Mouse (Mus musculus) MEL (cell line): ENCODE results near the gene Gm17359. TPM values are rescaled to one million over a fixed set of nuclear protein-coding genes. Genes with fewer than 3 reads are reported as not detected.

Experiments
- DNase-seq: peaks from one replicate; pipeline ENCODE4 v3.0.0; 2011; ENCODE audit warnings: low read depth, low spot score
- H3K27ac ChIP-seq: 2 replicates; pipeline ENCODE4 v1.5.1; 2012; ENCODE audit warnings: low read depth, mild to moderate bottlenecking, control low read depth, low read length, moderate library complexity; ENCODE audit not compliant: control insufficient read depth
- H3K27me3 ChIP-seq, 2 experiments: fragments of 150-350 bp in 1 of 2; sonication (generic) in 1 of 2; 2 replicates each; pipeline ENCODE4 v1.6.1; 2012; ENCODE audit warnings: low read length in 2 of 2, mild to moderate bottlenecking in 2 of 2, improper control_type of control experiment in 1 of 2, moderate library complexity in 1 of 2; ENCODE audit not compliant: insufficient read depth in 2 of 2, control insufficient read depth in 1 of 2
- H3K36me3 ChIP-seq, 2 experiments: 2 replicates each; pipeline ENCODE4 v1.6.1; 2012 to 2014; ENCODE audit warnings: low read length in 2 of 2, improper control_type of control experiment in 1 of 2, inconsistent platforms in 1 of 2, mild to moderate bottlenecking in 1 of 2; ENCODE audit not compliant: insufficient read depth in 2 of 2, control insufficient read depth in 1 of 2
- H3K4me1 ChIP-seq, 2 experiments: fragments of 150-350 bp in 1 of 2; sonication (generic) in 1 of 2; 2 replicates each; pipeline ENCODE4 v1.6.1; 2012; ENCODE audit warnings: low read length in 2 of 2, improper control_type of control experiment in 1 of 2, mild to moderate bottlenecking in 1 of 2; ENCODE audit not compliant: insufficient read depth in 2 of 2, control insufficient read depth in 1 of 2
- H3K4me3 ChIP-seq, 2 experiments: fragments of 150-350 bp in 1 of 2; sonication (generic) in 1 of 2; 2 replicates each; pipeline ENCODE4 v1.5.1; 2012; ENCODE audit warnings: low read depth in 2 of 2, low read length in 2 of 2, mild to moderate bottlenecking in 2 of 2, moderate library complexity in 2 of 2, control low read depth in 1 of 2, improper control_type of control experiment in 1 of 2; ENCODE audit not compliant: control insufficient read depth in 1 of 2, insufficient read depth in 1 of 2
- H3K79me2 ChIP-seq: 2 replicates; pipeline ENCODE4 v1.6.1; 2012; ENCODE audit warnings: mild to moderate bottlenecking, low read length, moderate library complexity; ENCODE audit not compliant: control insufficient read depth, poor library complexity, insufficient read depth
- H3K9ac ChIP-seq: 2 replicates; pipeline ENCODE4 v1.6.1; 2012; ENCODE audit warnings: low read depth, mild to moderate bottlenecking, control low read depth, low read length, moderate library complexity; ENCODE audit not compliant: control insufficient read depth, poor library complexity, severe bottlenecking
- H3K9me3 ChIP-seq: fragments of 150-350 bp; sonication (generic); replicated peaks from 2 replicates; pipeline ENCODE4 v1.6.1; 2012; ENCODE audit warnings: mild to moderate bottlenecking, low read length, improper control_type of control experiment, moderate library complexity; ENCODE audit not compliant: insufficient read depth
- CHD1 ChIP-seq: IDR thresholded peaks from 2 replicates; pipeline ENCODE4 v1.6.1; 2012; ENCODE audit warnings: low read depth, mild to moderate bottlenecking, inconsistent platforms, low read length, improper control_type of control experiment
- CTCF ChIP-seq, 3 experiments: IDR thresholded peaks in 2 of 3; conservative IDR thresholded peaks in 1 of 3; 2 replicates each; pipeline ENCODE4 v1.5.1; 2011 to 2012; ENCODE audit warnings: low read length in 3 of 3, low read depth in 2 of 3, mild to moderate bottlenecking in 2 of 3, improper control_type of control experiment in 1 of 3, inconsistent platforms in 1 of 3, mixed read lengths in 1 of 3, moderate library complexity in 1 of 3; ENCODE audit not compliant: control insufficient read depth in 1 of 3, insufficient read depth in 1 of 3, poor library complexity in 1 of 3, severe bottlenecking in 1 of 3
- E2F4 ChIP-seq: IDR thresholded peaks from 2 replicates; pipeline ENCODE4 v1.6.1; 2011; ENCODE audit warnings: low read depth, low read length, improper control_type of control experiment, borderline replicate concordance
- EP300 ChIP-seq, 2 experiments: IDR thresholded peaks; 2 replicates each; pipeline ENCODE4 v1.6.1; 2011; ENCODE audit warnings: improper control_type of control experiment in 2 of 2, low read length in 2 of 2, low read depth in 1 of 2, mild to moderate bottlenecking in 1 of 2
- GABPA ChIP-seq: IDR thresholded peaks from 2 replicates; pipeline ENCODE4 v1.6.1; 2012; ENCODE audit warnings: low read depth, mild to moderate bottlenecking, inconsistent platforms, low read length, improper control_type of control experiment, moderate library complexity
- MAFK ChIP-seq: IDR thresholded peaks from 2 replicates; pipeline ENCODE4 v1.6.1; 2011; ENCODE audit warnings: low read depth, mild to moderate bottlenecking, low read length, improper control_type of control experiment, borderline replicate concordance
- MAX ChIP-seq: IDR thresholded peaks from 2 replicates; pipeline ENCODE4 v1.6.1; 2011; ENCODE audit warnings: low read length, improper control_type of control experiment
- MAZ ChIP-seq: IDR thresholded peaks from 2 replicates; pipeline ENCODE4 v1.6.1; 2012; ENCODE audit warnings: low read depth, mild to moderate bottlenecking, inconsistent platforms, low read length, improper control_type of control experiment
- MEF2A ChIP-seq: IDR thresholded peaks from 2 replicates; pipeline ENCODE4 v1.6.1; 2014; ENCODE audit warnings: low read depth, mild to moderate bottlenecking, inconsistent platforms, low read length, improper control_type of control experiment; ENCODE audit not compliant: poor library complexity, insufficient replicate concordance, severe bottlenecking; ENCODE audit errors: extremely low read depth
- MYC ChIP-seq: IDR thresholded peaks from 2 replicates; pipeline ENCODE4 v1.6.1; 2011; ENCODE audit warnings: low read depth, mild to moderate bottlenecking, low read length, improper control_type of control experiment, moderate library complexity
- NELFE ChIP-seq: IDR thresholded peaks from 2 replicates; pipeline ENCODE4 v1.6.1; 2011; ENCODE audit warnings: low read depth, low read length, improper control_type of control experiment
- NRF1 ChIP-seq: IDR thresholded peaks from 2 replicates; pipeline ENCODE4 v1.6.1; 2014; ENCODE audit warnings: low read depth, mild to moderate bottlenecking, inconsistent platforms, low read length, improper control_type of control experiment, moderate library complexity; ENCODE audit not compliant: poor library complexity, insufficient read depth, severe bottlenecking
- POLR2A ChIP-seq, 2 experiments: IDR thresholded peaks; 2 replicates each; pipeline ENCODE4 v1.6.1; 2011 to 2012; ENCODE audit warnings: low read length in 2 of 2, mild to moderate bottlenecking in 2 of 2, control low read depth in 1 of 2, improper control_type of control experiment in 1 of 2, low read depth in 1 of 2, moderate library complexity in 1 of 2; ENCODE audit not compliant: control insufficient read depth in 1 of 2, insufficient read depth in 1 of 2, poor library complexity in 1 of 2
- RAD21 ChIP-seq: IDR thresholded peaks from 2 replicates; pipeline ENCODE4 v1.6.1; 2011; ENCODE audit warnings: mild to moderate bottlenecking, low read depth, low read length, improper control_type of control experiment
- SMC3 ChIP-seq: IDR thresholded peaks from 2 replicates; pipeline ENCODE4 v1.6.1; 2011; ENCODE audit warnings: low read depth, low read length, improper control_type of control experiment
- TCF12 ChIP-seq: IDR thresholded peaks from 2 replicates; pipeline ENCODE4 v1.6.1; 2014; ENCODE audit warnings: low read depth, mild to moderate bottlenecking, inconsistent platforms, low read length, improper control_type of control experiment, moderate library complexity
- USF2 ChIP-seq, 2 experiments: IDR thresholded peaks; 2 replicates each; pipeline ENCODE4 v1.6.1; 2011 to 2012; ENCODE audit warnings: improper control_type of control experiment in 2 of 2, low read length in 2 of 2, borderline replicate concordance in 1 of 2, inconsistent platforms in 1 of 2, low read depth in 1 of 2, mild to moderate bottlenecking in 1 of 2; ENCODE audit not compliant: insufficient read depth in 1 of 2
- ZC3H11A ChIP-seq: IDR thresholded peaks from 2 replicates; pipeline ENCODE4 v1.6.1; 2012; ENCODE audit warnings: low read depth, mild to moderate bottlenecking, inconsistent platforms, low read length, improper control_type of control experiment
- ZKSCAN1 ChIP-seq: IDR thresholded peaks from 2 replicates; pipeline ENCODE4 v1.6.1; 2012; ENCODE audit warnings: low read depth, mild to moderate bottlenecking, inconsistent platforms, low read length, improper control_type of control experiment, moderate library complexity
- polyA plus RNA-seq, 2 experiments: library from polyadenylated mRNA; stranded (reverse) in 1 of 2; unstranded in 1 of 2; fragments of >175 nt in 1 of 2; fragments of >200 nt in 1 of 2; gene quantifications; 2 replicates each; pipeline versions ENCODE4 v1.2.1 to v1.2.4; 2012; ENCODE audit warnings: low replicate concordance in 2 of 2, low read depth in 1 of 2; ENCODE audit not compliant: insufficient read length in 2 of 2, insufficient read depth in 1 of 2, missing spikeins in 1 of 2
- total RNA-seq: library from RNA; depleted of rRNA; stranded (reverse); fragments of 300-350 nt; gene quantifications from 2 replicates; pipeline ENCODE4 v1.2.3, GENCODE M21; 2012

The Gm17359 gene
- total and polyA plus RNA-seq, 3 experiments, result 0.15 TPM; not detected in 2

- H3K36me3 ChIP-seq, result no peaks in the 10 kb centered on the region
- H3K4me3 ChIP-seq, result no peak overlapping the region
- H3K27ac ChIP-seq, result no peak overlapping the region
- no peak overlapping the region for H3K9ac ChIP-seq
- DNase-seq, result no peak
- H3K79me2 ChIP-seq, result no peaks in the 10 kb centered on the region
- TF ChIP-seq ZC3H11A (no peak), NELFE (no peak), TCF12 (no peak), SMC3 (no peak), E2F4 (no peak), MAZ (no peak), NRF1 (no peak), MAFK (no peak), MEF2A (no peak), ZKSCAN1 (no peak), EP300 (IDR thresholded peaks at IDR 0.05; ENCODE audit: low read depth in 1 of 2, low read length in 2 of 2) (no peak)
- TF ChIP-seq, all 39 proteins: peak for 0
- Histone ChIP-seq H3K9me3 (no peaks in the 10 kb centered on the region), H3K27me3 (peaks cover 2 to 3% of the 10 kb centered on the region in 2 experiments; a peak in 2 of 4 replicates), H3K4me1 (no peaks in the 10 kb centered on the region)
These were observed 6.7 kb downstream of the Gm17359 start for GRCm38 (mm10) chr3:79342961-79343735.

GRCm38 (mm10) chr3:79349311-79349710 lies 12.8 kb downstream of the Gm17359 start:
- no peak overlapping the region for H3K4me3 ChIP-seq
- no peak for DNase-seq

More at GRCm38 (mm10) chr3:79349311-79349710, 12.8 kb downstream of the Gm17359 start:
- Histone ChIP-seq H3K27ac (no peak overlapping the region), H3K9me3 (no peaks in the 10 kb centered on the region), H3K9ac (no peak overlapping the region), H3K36me3 (no peaks in the 10 kb centered on the region), H3K79me2 (no peaks in the 10 kb centered on the region), H3K4me1 (no peaks in the 10 kb centered on the region), H3K27me3 (peaks cover 2 to 6% of the 10 kb centered on the region in 2 experiments; a peak in 2 of 4 replicates)
- TF ChIP-seq MAX (no peak), MYC (no peak), CTCF (IDR thresholded peaks at IDR 0.05 in 2 of 3, conservative IDR thresholded peaks at IDR 0.05 in 1 of 3; ENCODE audit: control insufficient read depth in 1 of 3, insufficient read depth in 1 of 3, low read depth in 2 of 3, low read length in 3 of 3, poor library complexity in 1 of 3, severe bottlenecking in 1 of 3) (no peak), GABPA (no peak), SMC3 (no peak), USF2 (IDR thresholded peaks at IDR 0.05; ENCODE audit: borderline replicate concordance in 1 of 2, insufficient read depth in 1 of 2, low read depth in 1 of 2, low read length in 2 of 2) (no peak), RAD21 (no peak), CHD1 (no peak), E2F4 (no peak), POLR2A (IDR thresholded peaks at IDR 0.05; ENCODE audit: control insufficient read depth in 1 of 2, insufficient read depth in 1 of 2, low read depth in 1 of 2, low read length in 2 of 2, poor library complexity in 1 of 2) (no peak)
